Mouse (Mus musculus) kidney, adult 18-20 months (tissue): Measurements from ENCODE around the gene Stmn3.

ENCODE experiments used
- DNase-seq: peaks from one replicate; pipeline ENCODE4 v3.0.0; 2021

Gene Stmn3

GRCm38 (mm10) chr2:181279968-181280367, 34.3 kb downstream of the Stmn3 start:
- DNase-seq, result no peak

GRCm38 (mm10) chr2:181277866-181278265, 36.4 kb downstream of the Stmn3 start:
- no peak for DNase-seq

GRCm38 (mm10) chr2:181276766-181277165, 37.5 kb downstream of the Stmn3 start:
- peak; percentile 39 for DNase-seq

- no peak for DNase-seq
Measured at GRCm38 (mm10) chr2:181274639-181275038, 39.7 kb downstream of the Stmn3 start.

- DNase-seq, result no peak
Measured at GRCm38 (mm10) chr2:181273829-181274228, 40.5 kb downstream of the Stmn3 start.

GRCm38 (mm10) chr2:181272092-181272491, 42.2 kb downstream of the Stmn3 start:
- no peak for DNase-seq

GRCm38 (mm10) chr2:181266839-181267238, 47.5 kb downstream of the Stmn3 start:
- no peak for DNase-seq
